23 mouse cellular contexts compared by ENCODE assay signal in the genomic region with DNA sequence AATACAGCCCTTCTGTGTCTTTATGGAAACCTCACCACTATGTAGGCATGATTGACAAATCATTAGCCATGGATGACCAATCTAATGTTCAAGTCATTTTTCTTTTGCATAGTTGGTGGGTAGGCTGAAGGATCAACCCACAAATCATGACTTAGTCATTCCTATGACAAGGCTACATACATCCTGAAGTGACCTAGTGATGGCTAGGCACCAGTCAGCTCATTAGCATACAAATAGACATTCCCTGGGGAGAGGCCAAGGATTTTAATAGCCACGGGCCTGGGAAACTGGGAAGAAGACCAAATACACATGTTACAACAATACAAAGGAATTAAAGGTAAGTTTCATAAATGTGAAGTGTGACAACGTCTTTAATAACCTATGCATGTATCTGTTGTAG.
A peak's percentile ranks its signal among the peaks of the same experiment; 100 is the strongest.
DNase-seq lines count a peak whose midpoint lies in the region; TF ChIP-seq lines count a peak whose summit lies in the region.
"Had no signal": no experiment of that assay in that cellular context is flagged by ENCODE, and none has a peak within 500 bp of the region (broad histone marks: within the 10 kb centered on the region; RNA-seq: fewer than 3 reads in every experiment).

No protein-coding gene starts in this region.

- H3K4me1 ChIP-seq in heart, adult 2 months (ENCODE audit: control insufficient read depth, insufficient read depth, low read length), result peaks cover 7% of the 10 kb centered on the region
- H3K4me1 ChIP-seq in heart, embryonic 10.5 days, result 0 out of 2 replicates have a peak, but pooled peaks cover 4% of the 10 kb centered on the region
- H3K4me1 ChIP-seq in brown adipose tissue, adult 24 weeks (ENCODE audit: control insufficient read depth, insufficient read depth, insufficient read length, low read length), result peaks cover 14% of the 10 kb centered on the region; the same call in 1 of the 2 replicates

- H3K27ac ChIP-seq in heart, adult 2 months, result peak overlapping the region; percentile 71
- H3K27ac ChIP-seq in heart, embryonic 10.5 days, result no peak overlapping the region
- H3K27ac ChIP-seq in brown adipose tissue, adult 24 weeks (replicated peaks; ENCODE audit: low read depth, low read length), result peak overlapping the region; percentile 33; the same call in 1 of the 2 replicates
- H3K27ac ChIP-seq: hindbrain, embryonic 15.5 days; kidney, postnatal 0 days; liver, embryonic 14.5 days; macrophage had no signal

- peak in 1 of 2 experiments; percentile 21 for DNase-seq in heart, adult 2 months
- DNase-seq in heart, embryonic 10.5 days (ENCODE audit: low spot score), result no peak
- peak; percentile 4 for DNase-seq in kidney, adult 9 months
- DNase-seq in kidney, postnatal 10 days, result no peak
- DNase-seq in heart, postnatal 10 days, result peak; percentile 64 to 66
- DNase-seq in thymus, postnatal 4 days, result no peak
- DNase-seq in embryo, embryonic 10.5 days (ENCODE audit: low spot score), result no peak
- DNase-seq: adrenal gland, adult 8-10 months; B cell, adult 2 months; cerebellum, adult 8-10 months; cerebellum, postnatal 25 days; gastrocnemius, postnatal 10 days; kidney, adult 18-20 months; layer of hippocampus, adult 9-11 months; liver; lung, adult 2 months; lung, postnatal 10 days; midbrain, embryonic 14.5 days had no signal

- H3K9me3 ChIP-seq in heart, embryonic 10.5 days, result no peaks in the 10 kb centered on the region
- H3K9me3 ChIP-seq: hindbrain, embryonic 15.5 days had no signal

- 17% methylated on average over 2 of the region's 2 CpGs for WGBS in heart, adult 2 months
- WGBS in heart, embryonic 10.5 days, result 57% methylated on average over 2 of the region's 2 CpGs

- intact Hi-C loops in heart, adult 2 months (cut with DNase I), result loop anchor here (2.0 to 5.0 kb wide), 3 partner anchors 71 to 259 kb away; partner anchors contain the start of gene Efnb2
- intact Hi-C loops in heart, postnatal 10 days (cut with DNase I), result loop anchor here (5.0 kb wide), 1 partner anchor 71 kb away; no protein-coding TSS in a partner anchor

- H3K36me3 ChIP-seq in heart, adult 2 months (ENCODE audit: control insufficient read depth, insufficient read depth, low read length), result peaks cover 7% of the 10 kb centered on the region
- H3K36me3 ChIP-seq in heart, embryonic 10.5 days, result no peaks in the 10 kb centered on the region
- H3K36me3 ChIP-seq: hindbrain, embryonic 15.5 days had no signal

- no peaks in the 10 kb centered on the region for H3K27me3 ChIP-seq in heart, adult 2 months (ENCODE audit: control insufficient read depth, insufficient read depth, low read length)
- H3K27me3 ChIP-seq in heart, embryonic 10.5 days (ENCODE audit: insufficient read depth, poor library complexity, severe bottlenecking), result no peaks in the 10 kb centered on the region
- H3K27me3 ChIP-seq: hindbrain, embryonic 15.5 days had no signal

- no peak for TF ChIP-seq POLR2A in heart, adult 2 months (IDR thresholded peaks at IDR 0.05; ENCODE audit: insufficient read depth, low read depth, low read length)

- no peak for TF ChIP-seq CTCF in heart, adult 2 months (IDR thresholded peaks at IDR 0.05)

- H3K9ac ChIP-seq in heart, adult 2 months (ENCODE audit: low read depth, low read length), result no peak overlapping the region
- H3K9ac ChIP-seq: hindbrain, embryonic 15.5 days; liver, embryonic 14.5 days had no signal

- H3K4me3 ChIP-seq in heart, adult 2 months, result no peak overlapping the region
- no peak overlapping the region for H3K4me3 ChIP-seq in heart, embryonic 10.5 days
- H3K4me3 ChIP-seq in brown adipose tissue, adult 24 weeks (ENCODE audit: insufficient read depth, low read depth, low read length), result no peak overlapping the region
- H3K4me3 ChIP-seq: hindbrain, embryonic 15.5 days had no signal

- TF ChIP-seq EP300 in heart, adult 2 months (IDR thresholded peaks at IDR 0.05; ENCODE audit: insufficient read depth, low read depth, low read length), result no peak

- H3K79me2 ChIP-seq in heart, adult 2 months (replicated peaks; ENCODE audit: control insufficient read depth, insufficient read depth, low read length), result no peaks in the 10 kb centered on the region

Comparison
In these comparisons a context has a peak if more than half of its experiments do, and no peak if none do; other contexts are left out.
1. DNase-seq: peak in kidney, adult 9 months (single experiment) and heart, postnatal 10 days (2 of 2); none in heart, embryonic 10.5 days (single experiment), kidney, postnatal 10 days (single experiment), thymus, postnatal 4 days (single experiment) and embryo, embryonic 10.5 days (single experiment).